Mouse (Mus musculus): ENCODE measurements around the gene Agbl4.

GRCm38 (mm10) chr4:111681926-111682325, 1284.5 kb downstream of the Agbl4 start:
- TF ChIP-seq POLR2A (IDR thresholded peaks at IDR 0.05; ENCODE audit: control insufficient read depth, low read depth, low read length) (no peak), CTCF (IDR thresholded peaks at IDR 0.05; ENCODE audit: control insufficient read depth, insufficient read depth, insufficient replicate concordance, low read depth, low read length) (no peak)

Measured in testis, adult 2 months (tissue).